Mouse (Mus musculus): ENCODE measurements at regions not wholly inside any gene's neighbourhood (a gene's known extent, or its start where the extent isn't known, plus 50 kb on each side); places are given as distances from the start of the nearest gene placed in this dataset.

DNA sequence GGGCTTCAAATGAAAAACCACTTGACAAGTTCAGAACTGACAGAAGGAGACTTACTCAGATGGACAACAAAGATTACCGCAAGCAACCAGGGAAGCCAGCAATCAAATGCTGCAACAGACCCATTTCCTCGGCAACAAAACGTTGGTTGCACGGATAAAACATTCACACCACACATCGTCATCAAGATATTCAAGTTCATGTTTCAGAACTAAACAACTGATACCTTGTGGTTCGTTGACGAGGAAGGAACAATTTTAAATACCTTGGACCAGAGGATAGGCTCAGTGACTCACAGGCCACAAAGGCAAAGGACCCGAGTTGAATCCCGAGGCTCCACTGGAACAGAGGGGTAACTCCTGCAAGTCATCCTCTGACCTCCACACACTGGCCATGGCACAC lies 339.1 kb downstream of the Rapgef2 start:
- H3K27me3 ChIP-seq (ENCODE audit: control insufficient read depth, insufficient read depth, low read length, poor library complexity, severe bottlenecking): no peaks in the 10 kb centered on the region
- no peaks in the 10 kb centered on the region for H3K36me3 ChIP-seq (ENCODE audit: control insufficient read depth, insufficient read depth, low read length, poor library complexity, severe bottlenecking)
- DNase-seq (ENCODE audit: low read depth, low spot score): no peak

DNA sequence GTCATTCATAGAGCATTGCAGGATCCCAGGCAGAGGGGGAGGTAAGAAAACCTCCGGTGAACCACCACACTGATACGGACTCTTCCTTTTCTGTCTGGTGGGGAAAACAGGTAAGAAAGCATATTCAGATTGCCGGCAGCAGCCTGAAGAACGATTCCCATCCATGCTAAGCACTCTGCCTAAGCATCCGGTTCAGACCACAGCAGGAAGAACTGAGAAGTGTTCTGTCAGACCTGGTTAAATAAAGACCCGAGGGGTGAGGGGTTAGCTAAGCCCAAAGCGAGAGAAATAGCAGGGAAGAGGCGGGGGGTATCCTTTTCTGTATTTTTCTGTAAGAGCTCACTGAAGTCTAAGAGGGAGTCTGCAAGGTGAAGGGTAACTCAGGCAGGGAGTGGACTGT lies 342.1 kb downstream of the Rapgef2 start:
- no peak for DNase-seq (ENCODE audit: low read depth, low spot score)
- no peaks in the 10 kb centered on the region for H3K36me3 ChIP-seq (ENCODE audit: control insufficient read depth, insufficient read depth, low read length, poor library complexity, severe bottlenecking)
- no peaks in the 10 kb centered on the region for H3K27me3 ChIP-seq (ENCODE audit: control insufficient read depth, insufficient read depth, low read length, poor library complexity, severe bottlenecking)

DNA sequence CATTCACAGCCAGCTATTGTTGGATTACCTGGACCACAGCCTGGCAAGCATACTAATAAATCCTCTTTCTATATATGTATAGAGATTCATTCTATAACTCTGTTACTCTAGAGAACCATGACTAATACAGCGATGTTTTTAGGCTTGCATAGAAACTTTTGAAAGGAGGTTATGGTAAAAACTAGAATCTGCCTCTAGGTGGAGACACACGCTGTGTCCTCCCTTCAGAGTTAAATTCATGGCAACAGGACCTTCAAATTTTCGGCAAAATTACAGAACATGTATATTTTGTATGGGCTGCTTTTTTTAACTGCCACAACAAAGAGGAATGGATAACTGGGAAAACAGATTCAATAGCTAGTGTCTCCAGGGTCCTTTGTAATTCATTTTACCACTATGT lies 353.3 kb downstream of the Rapgef2 start:
- Histone ChIP-seq H3K36me3 (ENCODE audit: control insufficient read depth, insufficient read depth, low read length, poor library complexity, severe bottlenecking) (no peaks in the 10 kb centered on the region), H3K27me3 (ENCODE audit: control insufficient read depth, insufficient read depth, low read length, poor library complexity, severe bottlenecking) (no peaks in the 10 kb centered on the region; the same call in 1 of the 2 replicates)
- DNase-seq (ENCODE audit: low read depth, low spot score): no peak

DNA sequence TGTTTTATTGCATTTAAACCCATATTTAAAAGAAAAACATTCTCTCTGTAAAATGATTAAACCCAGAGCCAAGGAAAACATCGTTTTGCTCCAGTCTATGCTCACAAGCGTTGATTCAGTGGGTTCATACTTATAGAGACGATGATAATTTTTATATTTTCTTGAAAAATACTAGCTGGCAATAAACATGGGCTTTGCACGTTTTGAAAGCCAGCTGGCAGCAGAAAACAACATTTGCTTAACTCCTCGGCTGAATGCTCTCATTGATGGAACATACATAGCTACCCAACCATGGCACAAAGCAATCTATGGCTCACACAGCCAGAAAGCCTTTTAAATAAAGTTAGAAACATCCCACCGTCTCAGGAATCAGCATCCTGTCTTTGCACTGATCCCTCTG lies 366.5 kb downstream of the Rapgef2 start:
- Histone ChIP-seq H3K27me3 (ENCODE audit: control insufficient read depth, insufficient read depth, low read length, poor library complexity, severe bottlenecking) (no peaks in the 10 kb centered on the region), H3K36me3 (ENCODE audit: control insufficient read depth, insufficient read depth, low read length, poor library complexity, severe bottlenecking) (no peaks in the 10 kb centered on the region)
- peak; percentile 4 for DNase-seq (ENCODE audit: low read depth, low spot score)

DNA sequence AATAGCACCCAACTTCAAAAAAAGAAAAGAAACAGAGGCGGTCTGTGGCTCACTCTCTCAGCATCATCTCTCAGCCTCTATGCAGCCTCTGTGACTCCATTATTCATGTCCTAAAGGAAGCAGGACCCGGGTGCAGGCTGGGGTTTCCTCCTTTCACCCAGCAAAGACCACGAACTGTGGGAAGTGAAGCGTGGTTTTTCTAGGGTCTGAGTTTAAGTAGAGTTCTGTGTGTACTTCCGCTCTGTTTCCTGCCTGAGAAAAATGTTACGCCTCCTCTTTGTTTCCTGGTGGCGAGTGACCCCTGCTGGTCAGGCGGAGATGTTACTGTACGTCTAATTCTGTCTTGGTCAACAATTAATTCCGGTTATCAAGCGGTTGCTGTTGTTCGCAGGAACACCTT lies 366.9 kb downstream of the Rapgef2 start:
- DNase-seq (ENCODE audit: low read depth, low spot score): peak; percentile 84
- Histone ChIP-seq H3K27me3 (ENCODE audit: control insufficient read depth, insufficient read depth, low read length, poor library complexity, severe bottlenecking) (no peaks in the 10 kb centered on the region), H3K36me3 (ENCODE audit: control insufficient read depth, insufficient read depth, low read length, poor library complexity, severe bottlenecking) (no peaks in the 10 kb centered on the region)

DNA sequence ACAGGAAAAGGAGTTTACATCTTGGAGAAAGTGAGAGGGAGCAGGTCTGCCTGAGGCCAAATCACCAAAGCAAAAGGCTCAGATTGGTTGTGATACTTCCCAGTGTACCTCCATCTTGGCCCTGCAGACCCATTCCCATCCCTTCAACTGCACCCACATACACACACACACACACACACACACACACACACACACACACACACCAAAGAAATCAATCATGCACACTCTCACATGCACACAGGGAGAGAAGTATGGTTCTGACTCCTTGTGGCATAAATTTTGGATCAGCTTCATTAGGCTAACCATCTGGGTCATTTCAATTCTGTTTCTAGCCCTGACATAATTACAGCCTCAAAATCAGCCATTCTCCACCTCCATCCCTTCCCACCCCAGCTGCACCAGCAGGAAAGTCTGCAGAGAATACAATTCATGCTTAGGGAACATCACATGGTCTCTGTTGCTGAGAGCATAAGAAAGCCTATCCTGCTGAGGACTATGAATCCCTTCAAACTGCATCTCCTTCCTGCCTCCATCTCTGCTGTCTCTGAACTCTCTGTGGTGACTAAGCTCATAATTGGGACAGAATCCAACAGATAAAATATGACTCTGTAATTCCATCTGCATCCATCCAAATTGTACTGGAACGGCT lies 378.0 kb downstream of the Rapgef2 start:
- DNase-seq (ENCODE audit: low read depth, low spot score): no peak
- Histone ChIP-seq H3K36me3 (ENCODE audit: control insufficient read depth, insufficient read depth, low read length, poor library complexity, severe bottlenecking) (no peaks in the 10 kb centered on the region), H3K27me3 (ENCODE audit: control insufficient read depth, insufficient read depth, low read length, poor library complexity, severe bottlenecking) (no peaks in the 10 kb centered on the region)

DNA sequence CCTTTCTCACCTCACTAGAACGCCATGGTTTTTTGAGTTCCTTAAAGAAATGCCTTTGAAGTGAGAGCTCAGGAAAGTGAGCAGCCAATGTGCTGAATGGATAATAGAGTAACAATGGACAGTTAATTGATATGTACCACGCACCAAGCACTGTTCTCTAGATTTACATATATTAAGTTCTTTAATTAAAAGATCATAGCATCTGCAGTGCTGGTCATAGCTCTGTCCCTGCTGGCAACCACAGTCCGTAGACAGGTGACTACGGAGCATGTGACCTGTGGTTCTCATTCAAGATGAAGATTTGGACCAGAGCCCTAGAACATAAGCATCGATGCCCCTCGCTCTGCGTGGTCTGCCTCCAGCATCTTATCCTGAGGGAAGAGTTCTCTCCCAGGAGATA lies 378.5 kb downstream of the Rapgef2 start:
- Histone ChIP-seq H3K36me3 (ENCODE audit: control insufficient read depth, insufficient read depth, low read length, poor library complexity, severe bottlenecking) (no peaks in the 10 kb centered on the region), H3K27me3 (ENCODE audit: control insufficient read depth, insufficient read depth, low read length, poor library complexity, severe bottlenecking) (no peaks in the 10 kb centered on the region)

DNA sequence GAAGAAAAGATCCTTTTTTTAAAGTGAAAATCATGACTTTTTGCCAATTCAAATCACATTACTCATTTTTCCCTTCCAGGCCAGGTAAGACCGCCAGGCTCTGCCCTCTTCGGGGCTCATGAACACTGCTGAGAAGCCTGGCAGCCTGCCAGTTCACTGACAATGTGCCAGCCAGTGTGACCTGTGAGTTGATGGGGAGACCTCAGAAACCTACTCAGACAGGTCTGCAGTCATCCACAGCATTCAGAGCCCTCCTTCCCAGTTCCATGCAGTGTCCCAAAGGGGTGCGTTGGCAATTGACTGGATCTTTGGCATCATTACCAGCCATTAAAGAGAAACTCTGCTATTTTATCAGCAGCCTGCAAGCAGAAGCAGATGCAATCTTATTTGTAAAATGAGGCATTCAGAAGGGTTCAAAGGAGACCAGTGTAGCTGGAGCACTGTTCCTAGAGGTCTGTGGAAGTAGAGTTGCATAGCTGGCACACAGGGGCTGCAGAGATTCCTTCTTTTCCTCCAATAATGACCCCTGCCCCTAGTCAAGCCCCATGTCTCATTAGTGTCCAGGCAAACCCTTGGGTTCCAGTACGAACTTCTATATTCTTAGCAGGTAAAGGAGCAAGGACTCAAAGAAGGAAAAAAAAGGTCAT lies 384.4 kb downstream of the Rapgef2 start:
- H3K36me3 ChIP-seq (ENCODE audit: control insufficient read depth, insufficient read depth, low read length, poor library complexity, severe bottlenecking): no peaks in the 10 kb centered on the region
- no peaks in the 10 kb centered on the region for H3K27me3 ChIP-seq (ENCODE audit: control insufficient read depth, insufficient read depth, low read length, poor library complexity, severe bottlenecking)
- DNase-seq (ENCODE audit: low read depth, low spot score): no peak

More for the DNA sequence above, 378.5 kb downstream of the Rapgef2 start:
- no peak for DNase-seq (ENCODE audit: low read depth, low spot score)

DNA sequence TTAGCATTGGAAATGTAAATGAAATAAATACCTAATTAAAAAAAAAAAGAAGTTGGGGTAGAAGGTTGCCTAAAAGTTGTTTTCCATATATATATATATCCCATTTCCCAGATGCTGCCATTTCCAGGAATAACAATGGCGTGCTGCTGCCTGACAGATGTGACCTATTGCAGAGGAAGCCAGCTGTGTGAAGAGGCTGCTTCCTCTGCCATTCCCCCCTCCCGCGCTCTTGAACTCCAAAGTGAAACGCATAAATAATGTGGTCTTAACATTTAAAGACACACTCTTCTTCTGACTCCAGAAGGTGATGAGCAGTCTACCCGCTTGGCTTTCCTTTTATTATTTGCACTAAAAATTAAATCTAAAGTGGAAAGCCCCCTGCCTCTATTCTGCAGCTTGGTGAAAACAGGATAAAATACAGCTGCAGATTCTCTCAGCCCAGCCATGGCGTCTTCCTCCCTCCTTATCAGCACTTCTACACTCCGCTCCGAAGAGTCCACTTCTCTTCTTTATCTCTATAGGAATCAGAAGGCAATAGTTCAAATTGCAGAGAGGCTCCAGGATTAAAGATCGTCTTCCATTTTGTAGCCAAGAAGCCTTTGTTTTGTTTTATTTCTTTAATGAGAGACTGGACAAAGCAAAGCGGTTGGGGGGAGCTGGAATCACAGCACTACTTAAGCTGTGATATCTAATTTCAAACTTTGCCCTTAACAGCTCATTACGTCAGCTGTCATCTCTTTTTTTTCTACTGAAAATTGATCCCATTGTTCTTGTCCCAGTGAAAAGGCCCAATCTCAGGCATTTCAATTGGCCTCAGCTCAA lies 385.1 kb downstream of the Rapgef2 start:
- H3K27me3 ChIP-seq (ENCODE audit: control insufficient read depth, insufficient read depth, low read length, poor library complexity, severe bottlenecking): no peaks in the 10 kb centered on the region
- DNase-seq (ENCODE audit: low read depth, low spot score): no peak
- no peaks in the 10 kb centered on the region for H3K36me3 ChIP-seq (ENCODE audit: control insufficient read depth, insufficient read depth, low read length, poor library complexity, severe bottlenecking)

DNA sequence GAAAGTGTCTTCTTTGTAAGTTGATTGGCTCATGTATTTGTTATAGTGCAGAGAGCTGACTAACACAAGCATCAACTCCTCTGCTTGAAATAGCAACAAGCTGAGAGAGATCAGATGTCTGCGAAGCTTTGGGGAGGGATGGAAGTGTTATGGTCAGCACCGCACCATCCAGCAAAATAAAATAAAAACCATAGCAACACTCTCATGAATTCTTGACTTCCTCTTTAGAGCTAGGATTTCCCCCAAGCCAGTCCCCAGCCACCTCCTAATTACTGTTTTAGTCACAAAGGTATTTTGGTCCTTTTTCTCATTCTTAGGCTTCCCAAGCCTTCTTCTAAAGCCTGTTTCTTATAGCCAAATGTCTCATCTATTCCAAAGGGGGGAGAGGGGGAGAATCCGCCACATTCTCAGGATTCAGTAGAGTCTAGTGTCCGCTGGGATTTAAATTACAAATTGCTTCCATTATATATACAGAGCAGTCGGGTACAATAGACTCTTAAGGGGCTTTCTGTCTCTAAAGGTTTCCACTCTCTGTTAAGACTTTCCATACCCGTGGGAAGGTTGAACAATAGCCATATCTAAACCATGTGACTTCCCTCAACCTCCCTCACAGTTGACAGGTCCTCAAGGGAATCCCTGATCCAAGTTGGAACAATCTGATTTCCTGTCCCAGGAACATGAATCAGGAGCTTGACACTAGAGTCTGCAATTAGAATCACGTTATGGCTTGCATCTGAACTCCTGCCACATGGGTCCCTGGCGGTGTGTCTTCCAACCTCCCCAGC lies 386.7 kb downstream of the Rapgef2 start:
- DNase-seq (ENCODE audit: low read depth, low spot score): no peak
- Histone ChIP-seq H3K36me3 (ENCODE audit: control insufficient read depth, insufficient read depth, low read length, poor library complexity, severe bottlenecking) (no peaks in the 10 kb centered on the region), H3K27me3 (ENCODE audit: control insufficient read depth, insufficient read depth, low read length, poor library complexity, severe bottlenecking) (no peaks in the 10 kb centered on the region)

DNA sequence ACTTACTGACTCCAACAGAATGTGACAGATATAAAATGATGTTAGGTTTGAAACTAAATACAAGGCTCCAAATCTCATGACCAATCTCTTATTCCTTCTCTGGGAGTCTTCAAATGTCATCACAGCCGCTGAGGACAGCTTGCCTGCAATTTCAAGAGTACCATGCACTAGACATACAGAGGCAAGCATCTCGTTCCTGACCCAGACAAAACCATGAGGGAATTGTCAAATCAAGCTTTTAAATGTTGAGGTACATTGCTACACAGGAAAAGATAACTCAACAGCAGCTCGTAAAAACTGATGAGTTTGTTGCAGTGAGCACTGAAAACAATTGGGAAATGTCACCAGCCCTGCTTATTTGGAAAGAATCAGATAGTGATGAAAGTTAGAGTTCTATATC lies 397.0 kb downstream of the Rapgef2 start:
- Histone ChIP-seq H3K36me3 (ENCODE audit: control insufficient read depth, insufficient read depth, low read length, poor library complexity, severe bottlenecking) (no peaks in the 10 kb centered on the region), H3K27me3 (ENCODE audit: control insufficient read depth, insufficient read depth, low read length, poor library complexity, severe bottlenecking) (no peaks in the 10 kb centered on the region)
- DNase-seq (ENCODE audit: low read depth, low spot score): no peak

DNA sequence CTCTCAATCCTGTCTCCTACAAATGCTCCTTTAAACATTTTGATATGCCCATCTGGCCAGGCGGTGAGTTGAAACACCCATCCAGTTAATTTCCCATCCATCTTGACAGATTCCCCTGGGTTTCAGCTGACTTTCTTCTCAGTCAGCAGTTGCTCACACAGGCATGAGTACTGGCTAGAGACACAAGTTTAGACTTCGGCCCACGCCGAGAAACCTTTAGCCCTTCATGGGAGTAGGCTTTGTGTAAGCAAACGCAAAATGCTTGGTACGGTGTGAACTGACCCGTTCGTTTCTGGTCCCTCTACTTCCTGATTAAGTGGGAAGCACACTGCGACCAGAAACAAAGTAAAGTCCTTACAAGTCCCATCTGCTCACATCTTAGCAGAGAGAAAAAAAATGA lies 401.6 kb downstream of the Rapgef2 start:
- Histone ChIP-seq H3K27me3 (ENCODE audit: control insufficient read depth, insufficient read depth, low read length, poor library complexity, severe bottlenecking) (no peaks in the 10 kb centered on the region), H3K36me3 (ENCODE audit: control insufficient read depth, insufficient read depth, low read length, poor library complexity, severe bottlenecking) (no peaks in the 10 kb centered on the region)
- no peak for DNase-seq (ENCODE audit: low read depth, low spot score)

DNA sequence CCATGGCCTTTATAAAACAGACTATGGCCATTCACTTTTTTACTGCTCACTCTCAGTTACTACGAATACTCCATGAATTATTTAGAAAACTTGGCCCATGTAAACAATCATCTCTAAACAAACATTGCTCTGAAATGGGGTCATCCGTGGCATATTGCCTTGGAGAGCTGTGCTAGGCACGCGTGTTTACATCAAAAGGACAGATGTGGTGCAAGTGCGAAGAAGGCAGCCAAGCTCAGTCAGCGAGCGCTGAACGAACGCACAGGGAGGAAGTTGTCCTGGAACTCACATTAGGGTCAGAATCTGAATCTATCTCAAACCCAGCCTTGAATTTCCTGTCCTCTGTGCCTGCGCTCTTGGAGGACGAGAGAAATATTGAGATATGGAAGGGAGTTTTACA lies 402.3 kb downstream of the Rapgef2 start:
- Histone ChIP-seq H3K27me3 (ENCODE audit: control insufficient read depth, insufficient read depth, low read length, poor library complexity, severe bottlenecking) (no peaks in the 10 kb centered on the region), H3K36me3 (ENCODE audit: control insufficient read depth, insufficient read depth, low read length, poor library complexity, severe bottlenecking) (no peaks in the 10 kb centered on the region)
- DNase-seq (ENCODE audit: low read depth, low spot score): no peak

DNA sequence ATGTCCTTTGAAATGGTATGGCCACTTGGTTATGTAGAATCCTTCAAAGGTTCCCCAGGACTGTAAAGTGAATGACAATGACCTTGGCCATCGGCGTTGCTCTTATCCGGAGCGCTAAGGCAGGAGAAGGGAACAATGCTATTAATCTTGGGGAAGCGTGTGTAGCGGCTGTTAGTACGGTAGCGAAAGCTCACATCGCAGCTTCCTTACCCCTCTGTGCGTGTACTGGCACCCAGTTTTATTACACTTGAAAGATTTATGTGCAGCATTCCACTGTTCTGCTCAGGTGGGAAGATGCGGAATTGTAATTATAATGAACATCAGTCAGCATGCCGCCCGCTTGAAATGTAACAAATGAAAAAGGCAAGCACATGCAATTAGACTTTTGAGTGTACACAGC lies 406.2 kb downstream of the Rapgef2 start:
- Histone ChIP-seq H3K27me3 (ENCODE audit: control insufficient read depth, insufficient read depth, low read length, poor library complexity, severe bottlenecking) (no peaks in the 10 kb centered on the region), H3K36me3 (ENCODE audit: control insufficient read depth, insufficient read depth, low read length, poor library complexity, severe bottlenecking) (no peaks in the 10 kb centered on the region)
- DNase-seq (ENCODE audit: low read depth, low spot score): no peak

DNA sequence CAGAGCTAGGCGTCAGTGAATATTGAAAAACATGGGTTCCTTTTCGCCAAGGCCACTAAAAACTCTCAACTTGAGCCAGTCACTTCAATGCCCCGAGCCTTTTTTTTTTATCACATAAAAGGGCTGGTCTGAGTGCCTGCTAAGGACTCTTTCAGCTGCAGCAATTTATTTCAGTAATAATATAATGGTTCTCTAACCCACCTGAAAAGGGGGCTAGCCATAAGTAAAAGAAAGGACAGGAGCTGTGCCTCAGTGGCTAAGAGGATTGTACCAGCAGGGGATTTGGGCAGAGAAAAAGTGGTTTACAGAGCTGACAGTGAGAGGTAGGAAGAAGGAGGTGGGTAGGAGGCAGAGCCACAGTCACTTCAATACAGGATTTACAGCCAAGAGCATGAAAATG lies 409.0 kb downstream of the Rapgef2 start:
- Histone ChIP-seq H3K36me3 (ENCODE audit: control insufficient read depth, insufficient read depth, low read length, poor library complexity, severe bottlenecking) (no peaks in the 10 kb centered on the region), H3K27me3 (ENCODE audit: control insufficient read depth, insufficient read depth, low read length, poor library complexity, severe bottlenecking) (no peaks in the 10 kb centered on the region)
- no peak for DNase-seq (ENCODE audit: low read depth, low spot score)
